Mouse (Mus musculus): ENCODE data around the gene Fggy. TPM values are rescaled to one million over a fixed set of nuclear protein-coding genes. Genes with fewer than 3 reads are reported as not detected.
A peak's percentile ranks its signal among the peaks of the same experiment; 100 is the strongest.

Fggy gene
- polyA plus RNA-seq, 1 experiment from 2014 or later, result 9.0 TPM

DNA sequence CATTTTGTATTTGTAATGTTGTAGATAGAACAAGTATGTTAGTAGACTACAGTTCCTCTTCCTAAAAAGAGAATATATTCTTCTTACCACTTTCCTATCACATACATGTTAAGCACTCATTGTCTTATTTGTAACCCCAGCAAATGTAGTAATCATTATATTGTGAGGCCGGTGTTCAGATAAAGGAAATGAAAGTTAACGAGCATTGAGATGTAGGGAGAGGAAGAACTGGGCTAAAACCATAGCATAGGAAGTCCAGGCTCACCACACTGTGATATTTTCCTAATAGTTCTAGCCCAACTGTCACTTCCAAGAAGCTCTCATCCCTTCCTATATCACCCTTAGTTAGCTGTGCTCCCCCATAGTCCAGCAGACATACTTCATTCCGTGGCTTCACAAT lies 218.3 kb downstream of the Fggy start:
- H3K4me1 ChIP-seq, result peaks cover 5% of the 10 kb centered on the region; the same call in 1 of the 2 replicates

DNA sequence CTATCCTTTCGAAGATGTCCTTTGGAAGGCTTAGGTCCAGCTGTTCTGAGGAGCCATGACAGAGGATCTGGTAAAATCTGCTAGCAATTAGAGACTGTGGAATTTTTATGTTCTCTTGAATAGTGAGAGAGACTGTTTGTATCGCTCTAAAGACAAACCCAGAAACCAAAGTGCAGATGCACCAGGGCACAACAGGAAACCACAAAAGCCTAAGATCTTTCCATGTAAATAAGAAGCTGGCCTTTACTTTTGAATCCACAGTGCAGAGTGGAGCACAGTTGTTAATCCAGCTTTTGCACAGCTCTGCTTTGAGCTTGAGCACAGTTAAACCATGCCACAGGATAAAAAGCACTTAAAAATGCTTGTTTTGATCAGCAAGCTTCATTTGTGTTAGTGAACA lies 220.5 kb downstream of the Fggy start:
- WGBS, result 76% methylated on average over 2 of the region's 2 CpGs
- Histone ChIP-seq H3K27me3 (replicated peaks) (no peaks in the 10 kb centered on the region), H3K27ac (no peak overlapping the region), H3K9me3 (no peaks in the 10 kb centered on the region), H3K9ac (no peak overlapping the region), H3K36me3 (no peaks in the 10 kb centered on the region), H3K4me1 (no peaks in the 10 kb centered on the region), H3K4me3 (no peak overlapping the region), H3K4me2 (replicated peaks) (no peak overlapping the region)
- ATAC-seq (ENCODE audit: low FRiP score, low read depth), result no peak

More for the DNA sequence above, 218.3 kb downstream of the Fggy start:
- Histone ChIP-seq H3K36me3 (no peaks in the 10 kb centered on the region), H3K4me2 (replicated peaks) (no peak overlapping the region), H3K9me3 (no peaks in the 10 kb centered on the region), H3K27ac (no peak overlapping the region), H3K4me3 (no peak overlapping the region), H3K27me3 (replicated peaks) (no peaks in the 10 kb centered on the region), H3K9ac (no peak overlapping the region)
- no peak for ATAC-seq (ENCODE audit: low FRiP score, low read depth)
- WGBS, result 88% methylated on average over 3 of the region's 3 CpGs

DNA sequence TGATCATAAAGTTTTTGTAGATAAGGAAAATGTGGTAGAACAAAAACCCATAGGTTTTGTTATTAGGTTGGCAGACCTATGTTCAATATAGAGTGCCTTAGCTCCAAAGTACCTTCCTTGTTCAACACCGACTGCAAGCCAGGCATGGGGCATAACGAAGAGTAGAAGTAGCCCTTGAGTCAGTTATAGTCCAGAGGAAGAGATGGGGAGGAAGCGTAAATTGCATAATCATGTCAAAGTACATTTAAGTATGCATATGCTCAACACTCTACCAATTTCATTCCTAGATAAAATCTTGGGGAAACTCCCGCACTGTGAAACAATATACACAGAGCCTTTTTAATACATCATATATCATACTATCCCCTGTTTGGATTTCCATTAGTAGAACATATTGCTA lies 221.2 kb downstream of the Fggy start:
- Histone ChIP-seq H3K36me3 (no peaks in the 10 kb centered on the region), H3K9ac (no peak overlapping the region), H3K27me3 (replicated peaks) (no peaks in the 10 kb centered on the region), H3K4me2 (replicated peaks) (no peak overlapping the region), H3K27ac (no peak overlapping the region), H3K4me1 (no peaks in the 10 kb centered on the region), H3K4me3 (no peak overlapping the region), H3K9me3 (no peaks in the 10 kb centered on the region)
- WGBS, result 93% methylated on average over 4 of the region's 4 CpGs
- no peak for ATAC-seq (ENCODE audit: low FRiP score, low read depth)

DNA sequence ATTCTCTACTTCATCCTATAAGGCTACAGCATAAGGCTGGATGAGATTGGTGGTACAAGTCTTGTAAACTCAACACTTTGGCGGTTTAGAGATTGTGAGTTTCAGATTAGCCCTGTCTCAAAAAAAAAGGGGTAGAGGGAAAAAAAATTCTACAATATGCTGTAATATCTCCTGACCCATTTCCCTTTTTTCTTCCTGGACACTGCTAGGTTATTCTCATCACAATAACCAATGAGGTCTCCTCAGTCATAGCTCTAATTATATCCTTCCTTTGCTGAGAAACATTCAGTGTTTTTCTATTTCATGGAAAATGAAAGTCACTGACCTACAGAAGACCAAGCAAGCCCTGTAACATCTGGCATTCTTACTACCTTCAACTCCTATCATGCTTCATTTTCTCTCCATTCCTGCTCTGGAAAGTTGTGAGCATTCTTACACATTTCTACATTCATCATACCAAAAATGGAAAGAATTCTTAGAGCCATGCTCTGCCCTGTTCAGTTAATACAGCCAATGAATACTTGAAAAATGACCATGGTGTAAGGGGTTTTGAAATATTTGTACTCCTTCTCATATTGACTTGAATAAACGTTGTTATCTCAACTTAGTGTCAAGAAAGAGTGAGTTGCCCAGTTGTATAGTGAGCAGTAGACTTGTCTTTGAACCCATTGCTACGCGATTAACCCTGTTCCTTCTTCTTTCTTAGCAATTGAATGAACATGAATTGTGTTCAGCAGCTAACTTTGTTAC lies 227.0 kb downstream of the Fggy start:
- 92% methylated on average over 4 of the region's 4 CpGs for WGBS
- Histone ChIP-seq H3K36me3 (no peaks in the 10 kb centered on the region), H3K9me3 (no peaks in the 10 kb centered on the region), H3K9ac (no peak overlapping the region), H3K4me2 (replicated peaks) (no peak overlapping the region), H3K4me3 (no peak overlapping the region), H3K27me3 (replicated peaks) (no peaks in the 10 kb centered on the region), H3K4me1 (peaks cover 3% of the 10 kb centered on the region; the same call in 1 of the 2 replicates), H3K27ac (no peak overlapping the region)
- no peak for ATAC-seq (ENCODE audit: low FRiP score, low read depth)

DNA sequence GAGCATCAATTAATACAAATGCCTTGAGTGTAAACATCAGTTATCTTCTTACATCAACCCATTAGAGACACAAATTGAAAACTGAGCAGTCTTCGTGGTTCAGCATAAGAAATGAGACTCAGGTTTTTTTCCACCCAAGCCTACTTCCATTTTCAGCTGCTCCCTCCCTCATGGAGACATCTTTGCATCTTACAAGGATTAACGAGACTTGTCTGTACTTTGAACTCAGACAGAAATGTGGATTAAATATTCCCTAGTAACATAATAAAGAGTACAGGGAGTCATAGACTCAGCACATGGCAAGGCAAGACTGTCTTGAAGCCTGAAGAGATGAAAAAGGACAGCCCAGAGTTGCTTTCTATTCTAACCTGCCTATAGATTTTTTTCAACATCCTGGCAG lies 230.3 kb downstream of the Fggy start:
- H3K9ac ChIP-seq, result no peak overlapping the region
- H3K27me3 ChIP-seq (replicated peaks), result no peaks in the 10 kb centered on the region
- H3K9me3 ChIP-seq, result no peaks in the 10 kb centered on the region
- H3K4me1 ChIP-seq, result peaks cover 3% of the 10 kb centered on the region; the same call in 1 of the 2 replicates
- 50% methylated on average over 2 of the region's 2 CpGs for WGBS
- no peak overlapping the region for H3K4me3 ChIP-seq
- no peak overlapping the region for H3K4me2 ChIP-seq (replicated peaks)
- H3K36me3 ChIP-seq, result no peaks in the 10 kb centered on the region
- no peak overlapping the region for H3K27ac ChIP-seq
- ATAC-seq (ENCODE audit: low FRiP score, low read depth), result no peak

DNA sequence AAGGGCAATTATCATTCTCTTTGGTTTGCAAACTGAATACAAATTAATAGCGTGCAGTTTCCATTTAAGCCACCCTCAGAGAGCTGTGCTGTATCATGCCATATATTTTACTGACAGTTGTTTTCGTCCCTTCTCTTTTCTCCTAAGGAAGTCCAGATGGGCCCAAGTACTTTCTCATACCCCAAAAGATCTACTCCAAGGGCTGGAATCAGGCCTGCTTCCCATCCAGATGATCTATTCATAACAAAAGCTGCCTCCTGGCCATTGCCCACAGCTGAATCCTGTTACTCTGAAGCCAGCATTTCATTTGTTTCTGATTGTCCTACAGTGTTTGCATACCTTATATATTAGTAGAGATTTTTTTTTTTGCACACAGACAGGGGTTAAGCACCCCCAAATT lies 231.6 kb downstream of the Fggy start:
- no peak for ATAC-seq (ENCODE audit: low FRiP score, low read depth)

DNA sequence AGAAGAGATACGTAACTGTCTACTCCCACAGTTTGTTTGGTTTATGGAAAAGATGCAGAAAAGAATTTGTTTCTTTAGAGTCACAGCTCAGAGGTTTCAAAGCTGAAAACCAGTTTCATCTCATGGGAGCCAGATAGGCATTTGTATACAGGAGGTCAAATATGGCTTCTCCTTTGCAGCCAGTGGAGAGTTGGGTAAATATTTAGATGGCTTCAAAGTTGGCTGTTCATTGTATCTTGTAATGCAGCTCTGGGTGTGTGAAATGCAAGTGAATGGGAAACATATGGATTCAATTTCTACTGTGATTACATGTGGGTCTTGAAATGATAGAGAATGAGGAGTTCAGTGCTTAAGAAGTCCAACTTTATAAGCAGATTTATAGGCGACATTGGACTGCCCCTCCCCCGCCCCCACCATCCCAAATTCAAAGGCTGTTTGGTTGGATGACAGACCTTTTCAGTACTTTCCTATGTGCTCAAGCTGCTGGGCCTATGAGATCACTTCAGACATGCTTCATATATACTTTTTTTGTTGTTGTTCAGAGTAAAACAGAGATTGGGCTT lies 234.7 kb downstream of the Fggy start:
- no peak overlapping the region for H3K27ac ChIP-seq
- peaks cover 3% of the 10 kb centered on the region for H3K4me1 ChIP-seq
- H3K4me2 ChIP-seq (replicated peaks), result no peak overlapping the region
- no peaks in the 10 kb centered on the region for H3K9me3 ChIP-seq
- no peaks in the 10 kb centered on the region for H3K36me3 ChIP-seq
- WGBS, result 79% methylated on average over 3 of the region's 3 CpGs
- H3K9ac ChIP-seq, result no peak overlapping the region
- ATAC-seq (ENCODE audit: low FRiP score, low read depth), result no peak
- H3K4me3 ChIP-seq, result no peak overlapping the region
- no peaks in the 10 kb centered on the region for H3K27me3 ChIP-seq (replicated peaks)

More for the DNA sequence above, 231.6 kb downstream of the Fggy start:
- no peak overlapping the region for H3K4me2 ChIP-seq (replicated peaks)
- H3K4me3 ChIP-seq, result no peak overlapping the region
- no peaks in the 10 kb centered on the region for H3K9me3 ChIP-seq
- H3K27me3 ChIP-seq (replicated peaks), result no peaks in the 10 kb centered on the region
- no peak overlapping the region for H3K9ac ChIP-seq
- WGBS, result 21% methylated on average over 2 of the region's 2 CpGs
- H3K4me1 ChIP-seq, result peaks cover 3% of the 10 kb centered on the region; the same call in 1 of the 2 replicates
- H3K36me3 ChIP-seq, result no peaks in the 10 kb centered on the region
- H3K27ac ChIP-seq, result no peak overlapping the region

DNA sequence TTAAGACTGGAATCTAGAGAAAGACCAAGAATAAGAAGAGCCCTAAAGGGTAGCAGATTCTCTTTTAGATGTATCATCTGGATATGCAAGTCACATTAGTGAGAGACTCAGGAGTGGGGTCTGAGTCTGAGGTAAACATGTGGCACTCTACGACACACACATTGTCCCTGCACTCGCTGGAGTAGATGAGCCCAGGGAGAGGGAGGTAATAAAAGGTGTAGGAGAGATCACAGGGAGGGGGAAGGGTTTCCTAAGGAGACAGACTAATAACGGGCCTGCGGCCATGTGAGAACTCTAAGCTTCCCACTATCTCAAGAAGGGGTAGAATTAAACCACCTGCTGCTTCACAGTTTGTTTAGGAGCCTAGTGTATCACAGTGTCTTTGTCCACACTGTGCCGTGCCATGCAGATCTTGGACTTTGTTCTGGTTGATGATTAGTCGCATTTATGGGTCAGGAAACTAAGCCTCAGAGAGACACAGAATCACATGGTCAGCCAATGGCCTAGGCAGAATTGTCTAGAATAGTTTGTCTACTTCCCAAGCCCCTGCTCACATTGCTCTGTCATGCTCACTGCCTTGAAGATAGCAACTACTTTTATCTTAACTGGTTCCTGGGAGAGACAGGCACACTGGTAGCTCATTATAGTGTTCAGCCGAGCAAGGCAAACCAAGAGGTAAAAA lies 236.5 kb downstream of the Fggy start:
- Histone ChIP-seq H3K4me2 (replicated peaks) (no peak overlapping the region), H3K9me3 (no peaks in the 10 kb centered on the region), H3K36me3 (no peaks in the 10 kb centered on the region), H3K27me3 (replicated peaks) (no peaks in the 10 kb centered on the region), H3K27ac (no peak overlapping the region), H3K9ac (no peak overlapping the region), H3K4me3 (no peak overlapping the region), H3K4me1 (peaks cover 3% of the 10 kb centered on the region)
- 31% methylated on average over 7 of the region's 7 CpGs for WGBS
- ATAC-seq (ENCODE audit: low FRiP score, low read depth), result no peak

DNA sequence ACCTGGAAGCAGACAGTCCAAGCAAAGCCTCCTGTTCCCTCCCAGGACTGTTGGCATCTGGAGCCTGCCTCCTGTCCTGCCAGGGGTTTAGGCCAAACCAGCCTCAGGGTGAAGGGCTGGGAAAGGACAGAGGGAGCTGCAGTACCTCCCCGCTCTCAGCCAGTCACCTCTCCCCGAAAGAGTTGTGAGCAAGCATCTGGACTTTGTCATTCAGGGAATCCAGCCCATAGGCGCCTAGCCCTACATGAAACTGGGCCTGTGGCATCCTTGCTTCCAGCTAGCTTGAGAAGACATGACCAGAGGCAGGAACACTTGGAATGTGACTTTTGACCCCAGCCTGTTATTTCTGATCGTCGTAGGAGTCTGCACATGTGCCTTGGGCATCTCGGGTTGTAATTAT lies 237.3 kb downstream of the Fggy start:
- Histone ChIP-seq H3K27me3 (replicated peaks) (no peaks in the 10 kb centered on the region), H3K9me3 (no peaks in the 10 kb centered on the region), H3K4me3 (no peak overlapping the region), H3K4me1 (no peaks in the 10 kb centered on the region; the same call in 1 of the 2 replicates), H3K9ac (no peak overlapping the region), H3K4me2 (replicated peaks) (no peak overlapping the region), H3K36me3 (no peaks in the 10 kb centered on the region), H3K27ac (no peak overlapping the region)
- no peak for ATAC-seq (ENCODE audit: low FRiP score, low read depth)
- 67% methylated on average over 6 of the region's 6 CpGs for WGBS

DNA sequence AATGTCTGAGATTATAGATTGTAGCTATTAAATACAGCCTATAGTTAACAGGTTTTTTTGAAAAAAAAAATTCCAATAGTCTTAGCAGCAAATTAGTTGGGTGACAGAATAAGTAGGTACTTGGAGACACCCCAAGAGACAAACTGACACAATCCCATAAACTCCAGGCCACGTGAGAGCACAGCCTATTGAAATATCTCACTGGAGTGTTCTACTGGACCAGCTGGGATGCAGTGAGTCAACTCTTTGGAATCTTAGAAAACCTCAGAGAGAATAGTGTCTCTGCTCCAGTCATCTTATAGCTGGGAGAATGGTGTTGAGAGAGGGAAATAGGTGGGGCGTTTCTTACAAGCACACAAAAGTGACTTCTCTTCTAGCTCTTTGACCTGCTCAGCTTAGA lies 238.0 kb downstream of the Fggy start:
- no peak overlapping the region for H3K27ac ChIP-seq
- H3K36me3 ChIP-seq, result no peaks in the 10 kb centered on the region
- H3K27me3 ChIP-seq (replicated peaks), result no peaks in the 10 kb centered on the region
- no peaks in the 10 kb centered on the region for H3K9me3 ChIP-seq
- H3K9ac ChIP-seq, result no peak overlapping the region
- no peak overlapping the region for H3K4me2 ChIP-seq (replicated peaks)
- no peak for ATAC-seq (ENCODE audit: low FRiP score, low read depth)
- H3K4me3 ChIP-seq, result no peak overlapping the region
- WGBS, result 87% methylated on average over 2 of the region's 2 CpGs
- H3K4me1 ChIP-seq, result no peaks in the 10 kb centered on the region; the same call in 1 of the 2 replicates

DNA sequence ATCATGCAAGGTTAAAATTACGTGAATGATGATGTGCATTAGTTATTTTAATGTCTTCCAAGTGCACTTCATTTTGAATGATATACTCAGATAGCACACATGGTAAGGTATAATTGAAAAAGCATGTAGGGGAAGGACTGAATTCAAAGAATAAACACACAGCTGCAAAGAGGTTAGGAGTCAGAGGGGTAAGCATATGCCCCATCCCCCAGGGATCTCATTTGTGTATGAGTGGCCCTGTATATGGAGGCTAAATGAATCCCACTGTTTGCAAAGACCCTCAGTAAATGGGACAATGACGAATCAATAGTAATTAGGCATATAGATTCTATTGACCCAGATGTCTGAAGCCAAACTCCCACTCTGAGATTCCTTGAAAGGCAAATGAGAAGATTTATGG lies 262.3 kb downstream of the Fggy start:
- no peak overlapping the region for H3K4me3 ChIP-seq
- peak; percentile 44; the same call in 1 of the 2 replicates for ATAC-seq (ENCODE audit: low FRiP score, low read depth)
- H3K27me3 ChIP-seq (replicated peaks), result no peaks in the 10 kb centered on the region
- H3K4me1 ChIP-seq, result no peaks in the 10 kb centered on the region
- no peak overlapping the region for H3K4me2 ChIP-seq (replicated peaks)
- no peak overlapping the region for H3K9ac ChIP-seq
- 46% methylated on average over 2 of the region's 2 CpGs for WGBS
- H3K9me3 ChIP-seq, result no peaks in the 10 kb centered on the region
- no peak overlapping the region for H3K27ac ChIP-seq
- no peaks in the 10 kb centered on the region for H3K36me3 ChIP-seq

DNA sequence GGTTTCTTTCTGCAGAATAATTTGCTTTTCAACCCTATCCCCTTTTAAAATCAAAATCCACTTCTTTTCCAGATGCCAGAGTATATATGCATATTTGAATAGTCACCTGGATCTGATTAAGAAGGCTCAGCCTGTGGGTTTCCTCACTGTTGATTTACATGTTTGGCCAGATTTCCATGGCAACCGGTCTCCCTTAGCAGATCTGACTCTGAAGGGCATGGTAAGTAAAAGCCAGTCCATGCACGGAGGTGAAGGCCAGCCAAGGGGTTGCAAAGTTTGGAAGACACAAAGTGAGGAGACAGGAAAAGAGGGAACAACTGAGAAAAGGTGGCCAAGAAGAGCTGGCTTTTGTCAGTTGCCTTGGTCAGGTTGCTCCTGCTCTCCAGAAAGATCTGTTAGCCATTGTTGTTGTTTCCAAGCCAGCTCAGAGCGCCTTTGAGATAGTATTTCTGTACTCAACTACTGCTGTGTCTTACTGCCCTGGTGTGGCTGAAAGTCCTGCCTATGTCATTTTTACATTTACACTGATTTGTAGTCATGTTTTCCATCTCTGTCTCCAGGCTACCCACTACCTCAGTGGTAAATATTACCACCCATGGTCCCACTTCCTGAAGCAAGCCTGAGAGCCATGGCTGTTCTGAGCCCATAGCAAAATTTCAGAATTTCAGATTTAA lies 264.7 kb downstream of the Fggy start:
- Histone ChIP-seq H3K4me2 (replicated peaks) (no peak overlapping the region), H3K4me1 (no peaks in the 10 kb centered on the region), H3K36me3 (no peaks in the 10 kb centered on the region), H3K9ac (no peak overlapping the region), H3K9me3 (no peaks in the 10 kb centered on the region), H3K27ac (no peak overlapping the region), H3K27me3 (replicated peaks) (no peaks in the 10 kb centered on the region), H3K4me3 (no peak overlapping the region)
- 68% methylated on average over 3 of the region's 3 CpGs for WGBS
- ATAC-seq (ENCODE audit: low FRiP score, low read depth), result no peak
